Mouse (Mus musculus) cerebellum, adult 2 months (tissue): ENCODE data around the gene Jmjd4.

Experiments used
- CTCF ChIP-seq: fragments of 200-500 bp; IDR thresholded peaks from 2 replicates; pipeline ENCODE4 v1.5.1; 2011; ENCODE audit warnings: low read depth, mild to moderate bottlenecking, control low read depth, low read length, moderate library complexity, borderline replicate concordance; ENCODE audit not compliant: insufficient read depth
- POLR2A ChIP-seq: fragments of 200-500 bp; IDR thresholded peaks from 2 replicates; pipeline ENCODE4 v1.6.1; 2011; ENCODE audit warnings: low read length, control low read depth, borderline replicate concordance; ENCODE audit not compliant: insufficient read depth

- TF ChIP-seq POLR2A (no peak), CTCF (no peak)
Measured at GRCm38 (mm10) chr11:59486222-59486621, 36.4 kb downstream of the Jmjd4 start.
